Mouse (Mus musculus) heart, embryonic 16.5 days (tissue): ENCODE results near the gene Map3k7. TPM values are rescaled to one million over a fixed set of nuclear protein-coding genes. Genes with fewer than 3 reads are reported as not detected.

Experiments
- ATAC-seq: fragments of 200-750 bp; cut with Nextera tagmentation; replicated peaks from 2 replicates; pipeline ENCODE4 v1.8.0; 2017; ENCODE audit warnings: moderate number of reproducible peaks; ENCODE audit not compliant: insufficient read depth, low FRiP score; ENCODE audit errors: extremely low read depth
- H3K27ac ChIP-seq: fragments of 300-500 bp; sonication (generic); 2 replicates; pipeline ENCODE4 v1.5.1; 2014; ENCODE audit warnings: mild to moderate bottlenecking, low read length, control low read depth, moderate library complexity
- H3K27me3 ChIP-seq: fragments of 300-500 bp; sonication (generic); 2 replicates; pipeline ENCODE4 v1.6.1; 2014; ENCODE audit warnings: low read length, mixed read lengths; ENCODE audit not compliant: control insufficient read depth, insufficient read depth
- H3K36me3 ChIP-seq: fragments of 300-500 bp; sonication (generic); 2 replicates; pipeline ENCODE4 v1.6.1; 2014; ENCODE audit not compliant: control insufficient read depth, insufficient read depth
- H3K4me1 ChIP-seq: fragments of 300-500 bp; sonication (generic); 2 replicates; pipeline ENCODE4 v1.6.1; 2014; ENCODE audit warnings: low read length, mixed read lengths; ENCODE audit not compliant: control insufficient read depth, insufficient read depth
- H3K4me2 ChIP-seq: fragments of 300-500 bp; sonication (generic); 2 replicates; pipeline ENCODE4 v1.6.1; 2014; ENCODE audit warnings: low read depth, mild to moderate bottlenecking, control low read depth, low read length
- H3K4me3 ChIP-seq: fragments of 300-500 bp; sonication (generic); 2 replicates; pipeline ENCODE4 v1.5.1; 2014; ENCODE audit warnings: mild to moderate bottlenecking, control low read depth, low read length
- H3K9ac ChIP-seq: fragments of 300-500 bp; sonication (generic); 2 replicates; pipeline ENCODE4 v1.6.1; 2014; ENCODE audit warnings: low read length, control low read depth
- H3K9me3 ChIP-seq: fragments of 300-500 bp; sonication (generic); replicated peaks from 2 replicates; pipeline ENCODE4 v1.6.1; 2016; ENCODE audit warnings: low read length; ENCODE audit not compliant: control insufficient read depth
- WGBS: fragments of 180-500 bp; shearing (Covaris S2); extraction: QIAGEN DNeasy Blood & Tissue Kit; methylation state at CpG from one replicate; pipeline ENCODE4 v1.1.7; 2014; 5-methylcytosine and 5-hydroxymethylcytosine counted together
- polyA plus RNA-seq: library from polyadenylated mRNA; unstranded; fragments of >200 nt; fragmentation: Nextera tagmentation; extraction: Ambion mirVana; gene quantifications from 2 replicates; pipeline ENCODE4 v1.2.1, GENCODE M21; 2015

Gene Map3k7
- polyA plus RNA-seq, 1 experiment from 2014 or later: 26.6 TPM

GRCm38 (mm10) chr4:31936911-31937375, 27.0 kb upstream of the Map3k7 start:
- Histone ChIP-seq H3K4me3 (peak overlapping the region; percentile 58), H3K4me2 (peak overlapping the region; percentile 88), H3K36me3 (no peaks in the 10 kb centered on the region), H3K4me1 (no peaks in the 10 kb centered on the region), H3K9ac (peak overlapping the region; percentile 76), H3K27ac (no peak overlapping the region), H3K9me3 (no peaks in the 10 kb centered on the region), H3K27me3 (no peaks in the 10 kb centered on the region)
- no peak for ATAC-seq
- 13% methylated on average over 15 of the region's 15 CpGs for WGBS

GRCm38 (mm10) chr4:31937376-31938281, 26.3 kb upstream of the Map3k7 start:
- Histone ChIP-seq H3K4me3 (peak overlapping the region; percentile 58), H3K27ac (no peak overlapping the region), H3K36me3 (no peaks in the 10 kb centered on the region), H3K27me3 (no peaks in the 10 kb centered on the region), H3K4me2 (peak overlapping the region; percentile 88), H3K9me3 (no peaks in the 10 kb centered on the region), H3K4me1 (no peaks in the 10 kb centered on the region), H3K9ac (peak overlapping the region; percentile 76)
- 3% methylated on average over 36 of the region's 36 CpGs for whole genome bisulfite sequencing
- peak; percentile 51 for ATAC-seq

GRCm38 (mm10) chr4:31938416-31939106, 25.3 kb upstream of the Map3k7 start:
- Histone ChIP-seq H3K4me2 (no peak overlapping the region), H3K36me3 (no peaks in the 10 kb centered on the region), H3K9me3 (no peaks in the 10 kb centered on the region), H3K4me3 (no peak overlapping the region), H3K9ac (no peak overlapping the region), H3K4me1 (no peaks in the 10 kb centered on the region), H3K27me3 (no peaks in the 10 kb centered on the region), H3K27ac (no peak overlapping the region)
- ATAC-seq: no peak; the same call in 1 of the 2 replicates
- WGBS: 35% methylated on average over 9 of the region's 9 CpGs

- Histone ChIP-seq H3K4me3 (no peak overlapping the region), H3K36me3 (no peaks in the 10 kb centered on the region), H3K27ac (no peak overlapping the region), H3K27me3 (no peaks in the 10 kb centered on the region), H3K9me3 (no peaks in the 10 kb centered on the region), H3K9ac (no peak overlapping the region), H3K4me1 (peaks cover 4% of the 10 kb centered on the region; the same call in 1 of the 2 replicates), H3K4me2 (no peak overlapping the region)
- no peak for ATAC-seq
- WGBS: 55% methylated on average over 4 of the region's 4 CpGs
Observed at GRCm38 (mm10) chr4:31941616-31942015, 22.3 kb upstream of the Map3k7 start.

GRCm38 (mm10) chr4:31943045-31943444, 20.9 kb upstream of the Map3k7 start:
- Histone ChIP-seq H3K4me2 (no peak overlapping the region), H3K9ac (no peak overlapping the region), H3K4me1 (peaks cover 4% of the 10 kb centered on the region; the same call in 1 of the 2 replicates), H3K27me3 (no peaks in the 10 kb centered on the region), H3K36me3 (no peaks in the 10 kb centered on the region), H3K9me3 (no peaks in the 10 kb centered on the region), H3K27ac (no peak overlapping the region), H3K4me3 (no peak overlapping the region)
- ATAC-seq: no peak
- 79% methylated on average over 2 of the region's 2 CpGs for WGBS

- no peaks in the 10 kb centered on the region for H3K9me3 ChIP-seq
- H3K4me1 ChIP-seq: peaks cover 26% of the 10 kb centered on the region
- ATAC-seq: peak; percentile 19
- no peaks in the 10 kb centered on the region for H3K36me3 ChIP-seq
- peak overlapping the region; percentile 97 for H3K4me3 ChIP-seq
- H3K9ac ChIP-seq: peak overlapping the region; percentile 91
- no peaks in the 10 kb centered on the region for H3K27me3 ChIP-seq
- WGBS: under 1% methylated on average over 47 of the region's 47 CpGs
- peak overlapping the region; percentile 88 for H3K4me2 ChIP-seq
- peak overlapping the region; percentile 97 for H3K27ac ChIP-seq
Observed at GRCm38 (mm10) chr4:31964194-31964875, 438 bp downstream of the Map3k7 start.

GRCm38 (mm10) chr4:31965208-31965607, 1.3 kb downstream of the Map3k7 start:
- Histone ChIP-seq H3K9ac (peak overlapping the region; percentile 29), H3K9me3 (no peaks in the 10 kb centered on the region), H3K4me3 (peak overlapping the region; percentile 97), H3K4me2 (peak overlapping the region; percentile 88), H3K36me3 (no peaks in the 10 kb centered on the region), H3K27me3 (no peaks in the 10 kb centered on the region), H3K4me1 (peaks cover 30% of the 10 kb centered on the region), H3K27ac (no peak overlapping the region)
- 23% methylated on average over 2 of the region's 2 CpGs for WGBS
- ATAC-seq: no peak

GRCm38 (mm10) chr4:31971437-31971836, 7.5 kb downstream of the Map3k7 start:
- H3K9me3 ChIP-seq: no peaks in the 10 kb centered on the region
- no peak overlapping the region for H3K4me3 ChIP-seq
- H3K27me3 ChIP-seq: no peaks in the 10 kb centered on the region
- H3K9ac ChIP-seq: no peak overlapping the region
- H3K4me1 ChIP-seq: peaks cover 20% of the 10 kb centered on the region
- WGBS: 73% methylated on average over 1 of the region's 1 CpGs
- H3K36me3 ChIP-seq: no peaks in the 10 kb centered on the region
- ATAC-seq: no peak
- no peak overlapping the region for H3K4me2 ChIP-seq
- H3K27ac ChIP-seq: no peak overlapping the region
